Mouse (Mus musculus) MEL (cell line): ENCODE data around the gene Tsx.

Experiments used
- CTCF ChIP-seq, 3 experiments: IDR thresholded peaks in 2 of 3; conservative IDR thresholded peaks in 1 of 3; 2 replicates each; pipeline ENCODE4 v1.5.1; 2011 to 2012; ENCODE audit warnings: low read length in 3 of 3, low read depth in 2 of 3, mild to moderate bottlenecking in 2 of 3, improper control_type of control experiment in 1 of 3, inconsistent platforms in 1 of 3, mixed read lengths in 1 of 3, moderate library complexity in 1 of 3; ENCODE audit not compliant: control insufficient read depth in 1 of 3, insufficient read depth in 1 of 3, poor library complexity in 1 of 3, severe bottlenecking in 1 of 3
- EP300 ChIP-seq, 2 experiments: IDR thresholded peaks; 2 replicates each; pipeline ENCODE4 v1.6.1; 2011; ENCODE audit warnings: improper control_type of control experiment in 2 of 2, low read length in 2 of 2, low read depth in 1 of 2, mild to moderate bottlenecking in 1 of 2
- ETS1 ChIP-seq: IDR thresholded peaks from 2 replicates; pipeline ENCODE4 v1.6.1; 2012; ENCODE audit warnings: low read depth, mild to moderate bottlenecking, inconsistent platforms, low read length, improper control_type of control experiment, moderate library complexity
- POLR2A ChIP-seq, 2 experiments: IDR thresholded peaks; 2 replicates each; pipeline ENCODE4 v1.6.1; 2011 to 2012; ENCODE audit warnings: low read length in 2 of 2, mild to moderate bottlenecking in 2 of 2, control low read depth in 1 of 2, improper control_type of control experiment in 1 of 2, low read depth in 1 of 2, moderate library complexity in 1 of 2; ENCODE audit not compliant: control insufficient read depth in 1 of 2, insufficient read depth in 1 of 2, poor library complexity in 1 of 2
- TAL1 ChIP-seq: IDR thresholded peaks from 2 replicates; pipeline ENCODE4 v1.6.1; 2012; ENCODE audit warnings: mild to moderate bottlenecking, inconsistent platforms, low read length, moderate library complexity, mixed read lengths
- ZMIZ1 ChIP-seq: IDR thresholded peaks from 2 replicates; pipeline ENCODE4 v1.6.1; 2012; ENCODE audit warnings: low read depth, mild to moderate bottlenecking, inconsistent platforms, low read length, improper control_type of control experiment, moderate library complexity

GRCm38 (mm10) chrX:103388131-103388530 is 26.1 kb upstream of the Tsx start:
- TF ChIP-seq TAL1, result no peak
- TF ChIP-seq EP300 (IDR thresholded peaks at IDR 0.05; ENCODE audit: low read depth in 1 of 2, low read length in 2 of 2), result no peak
- TF ChIP-seq ZMIZ1, result no peak
- no peak for TF ChIP-seq CTCF (IDR thresholded peaks at IDR 0.05 in 2 of 3, conservative IDR thresholded peaks at IDR 0.05 in 1 of 3; ENCODE audit: control insufficient read depth in 1 of 3, insufficient read depth in 1 of 3, low read depth in 2 of 3, low read length in 3 of 3, poor library complexity in 1 of 3, severe bottlenecking in 1 of 3)
- no peak for TF ChIP-seq ETS1
- TF ChIP-seq POLR2A (IDR thresholded peaks at IDR 0.05; ENCODE audit: control insufficient read depth in 1 of 2, insufficient read depth in 1 of 2, low read depth in 1 of 2, low read length in 2 of 2, poor library complexity in 1 of 2), result no peak
